Mouse (Mus musculus) forebrain, embryonic 10.5 days (tissue): ENCODE results near the gene Usp22. TPM values are rescaled to one million over a fixed set of nuclear protein-coding genes. Genes with fewer than 3 reads are reported as not detected.
"Not testable (repeated sequence)": the region's sequence is repeated elsewhere in the genome, so short reads cannot be mapped to it uniquely, and the experiment has no call there.

Experiments used
- DNase-seq: peaks from one replicate; pipeline ENCODE4 v3.0.0-alpha.2; 2017; ENCODE audit warnings: low spot score; ENCODE audit errors: extremely low spot score
- H3K27ac ChIP-seq: fragments of 300-500 bp; sonication (generic); 2 replicates; pipeline ENCODE4 v1.5.1; 2016; ENCODE audit warnings: mild to moderate bottlenecking
- H3K27me3 ChIP-seq: fragments of 300-500 bp; sonication (generic); 2 replicates; pipeline ENCODE4 v1.6.1; 2016; ENCODE audit warnings: mild to moderate bottlenecking; ENCODE audit not compliant: poor library complexity, severe bottlenecking
- H3K36me3 ChIP-seq: fragments of 300-500 bp; sonication (generic); replicated peaks from 2 replicates; pipeline ENCODE4 v1.6.1; 2016; ENCODE audit warnings: mild to moderate bottlenecking, moderate library complexity
- H3K4me1 ChIP-seq: fragments of 300-500 bp; sonication (generic); 2 replicates; pipeline ENCODE4 v1.6.1; 2016
- H3K4me3 ChIP-seq: fragments of 300-500 bp; sonication (generic); 2 replicates; pipeline ENCODE4 v1.5.1; 2016; ENCODE audit warnings: mild to moderate bottlenecking, moderate library complexity
- H3K9me3 ChIP-seq: fragments of 300-500 bp; sonication (generic); 2 replicates; pipeline ENCODE4 v1.6.1; 2016; ENCODE audit warnings: mild to moderate bottlenecking, moderate library complexity
- WGBS: fragments of 180-500 bp; shearing (Covaris S2); methylation state at CpG from one replicate; pipeline ENCODE4 v1.1.7; 2016; 5-methylcytosine and 5-hydroxymethylcytosine counted together
- polyA plus RNA-seq: library from polyadenylated mRNA; unstranded; fragments of >200 nt; fragmentation: Nextera tagmentation; extraction: Ambion mirVana; gene quantifications from 2 replicates; pipeline ENCODE4 v1.2.1, GENCODE M21; 2016

Usp22 gene
- polyA plus RNA-seq, 1 experiment from 2014 or later, result 177 TPM

DNA sequence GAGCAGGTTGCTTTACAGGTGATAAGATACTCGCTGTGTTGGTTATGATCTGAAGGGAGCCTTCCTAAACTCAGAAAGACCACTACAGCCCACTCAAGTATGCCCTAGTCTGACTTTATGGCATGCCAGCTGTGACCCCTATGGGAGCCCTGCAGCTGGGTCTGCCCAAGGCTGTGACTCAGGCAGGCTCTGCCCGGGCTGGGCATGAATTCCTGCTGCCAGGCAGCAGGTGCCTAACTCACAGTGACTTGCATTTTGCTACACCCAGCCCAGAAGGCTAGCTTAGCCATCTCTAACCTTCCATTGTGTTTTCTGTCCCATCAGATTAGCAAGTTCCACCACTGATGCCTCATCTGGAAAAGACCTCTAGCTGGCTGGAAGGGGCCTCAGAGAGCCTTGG, 28.0 kb upstream of the Usp22 start:
- no peaks in the 10 kb centered on the region for H3K36me3 ChIP-seq
- H3K27me3 ChIP-seq, result no peaks in the 10 kb centered on the region
- 0 out of 2 replicates have a peak, but pooled peaks cover 2% of the 10 kb centered on the region for H3K4me1 ChIP-seq
- H3K27ac ChIP-seq, result no peak overlapping the region
- no peak overlapping the region for H3K4me3 ChIP-seq
- no peak for DNase-seq
- H3K9me3 ChIP-seq, result no peaks in the 10 kb centered on the region
- 74% methylated on average over 2 of the region's 2 CpGs for WGBS

DNA sequence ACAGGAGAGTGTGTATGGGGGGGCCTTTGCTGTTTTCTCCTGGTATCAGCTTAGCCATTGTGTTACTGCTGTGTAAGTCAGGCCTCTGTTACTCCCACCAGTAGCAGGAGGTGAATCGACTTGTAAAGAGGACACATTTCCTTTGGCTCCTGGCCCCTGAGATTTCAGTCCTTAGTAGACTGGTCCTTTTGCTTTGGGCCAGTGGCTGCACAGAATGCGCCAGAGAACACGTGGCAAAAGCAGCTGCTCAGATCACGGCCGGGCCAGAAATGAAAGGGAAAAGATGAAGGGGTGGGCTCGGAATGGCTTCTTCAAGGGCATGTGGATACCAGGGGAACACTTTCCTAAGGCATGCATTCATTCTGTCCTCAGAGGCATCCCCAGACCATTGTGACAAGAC, 27.3 kb upstream of the Usp22 start:
- no peaks in the 10 kb centered on the region for H3K27me3 ChIP-seq
- no peaks in the 10 kb centered on the region for H3K9me3 ChIP-seq
- 81% methylated on average over 6 of the region's 6 CpGs for WGBS
- H3K27ac ChIP-seq, result no peak overlapping the region
- H3K4me3 ChIP-seq, result no peak overlapping the region
- DNase-seq, result no peak
- H3K36me3 ChIP-seq, result no peaks in the 10 kb centered on the region
- H3K4me1 ChIP-seq, result 0 out of 2 replicates have a peak, but pooled peaks cover 2% of the 10 kb centered on the region

DNA sequence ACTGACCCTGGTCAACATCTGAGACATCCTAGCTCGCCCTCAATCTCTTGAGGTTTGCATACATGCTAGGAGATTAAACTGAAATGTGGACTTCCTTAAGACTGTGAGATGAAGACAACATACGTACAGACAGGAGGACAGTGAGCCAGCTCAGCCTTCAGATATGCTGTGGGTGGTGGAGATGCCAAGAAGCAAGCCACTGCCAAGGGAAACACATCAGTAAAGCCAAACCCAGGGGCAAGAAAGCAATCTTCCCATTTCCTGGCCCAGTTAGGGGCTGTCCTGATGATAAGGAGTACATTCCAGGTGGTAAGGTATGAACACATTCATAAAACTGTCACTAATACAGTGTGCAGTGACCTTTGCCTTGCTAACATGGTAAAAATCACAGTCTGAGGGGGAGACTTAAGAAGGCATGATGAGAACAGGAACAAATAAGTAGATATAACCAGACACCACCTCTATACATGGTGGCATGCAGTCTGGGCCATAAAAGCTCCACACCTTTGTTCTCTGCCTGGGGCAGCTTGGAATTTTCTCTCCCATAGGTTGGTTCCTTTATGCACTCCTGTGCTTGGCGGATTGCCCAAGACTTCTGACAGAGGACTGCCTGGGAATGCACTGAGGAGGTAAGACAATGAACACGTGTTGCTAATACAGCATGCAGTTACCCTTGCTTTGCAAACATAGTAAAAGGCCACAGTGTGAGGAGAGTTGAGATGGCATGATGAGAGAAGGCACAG, 24.9 kb upstream of the Usp22 start:
- 86% methylated on average over 4 of the region's 4 CpGs for WGBS
- DNase-seq, result no peak
- no peaks in the 10 kb centered on the region for H3K27me3 ChIP-seq
- H3K9me3 ChIP-seq, result no peaks in the 10 kb centered on the region
- 0 out of 2 replicates have a peak, but pooled peaks cover 2% of the 10 kb centered on the region for H3K4me1 ChIP-seq
- no peaks in the 10 kb centered on the region for H3K36me3 ChIP-seq
- H3K27ac ChIP-seq, result no peak overlapping the region
- H3K4me3 ChIP-seq, result no peak overlapping the region

DNA sequence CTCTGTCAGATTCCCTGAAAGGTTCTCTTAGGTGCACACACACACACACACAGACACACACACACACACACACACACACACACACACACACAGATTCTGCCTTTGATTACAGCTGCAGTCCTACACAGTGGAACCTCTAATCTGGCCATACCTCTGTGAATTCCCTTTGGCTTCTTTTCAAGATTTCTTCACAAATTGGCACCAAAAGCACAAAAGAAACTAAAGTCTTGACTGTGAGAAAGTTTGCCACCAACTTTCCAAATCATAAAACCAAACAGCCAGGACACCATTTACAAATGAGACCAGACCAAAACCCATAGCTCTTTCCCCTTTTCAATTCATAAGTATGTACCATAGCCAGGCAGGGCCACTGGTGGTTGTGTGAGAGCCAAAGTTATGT, 23.1 kb upstream of the Usp22 start:
- Histone ChIP-seq H3K27me3 (peaks cover 9% of the 10 kb centered on the region; the same call in 1 of the 2 replicates), H3K4me3 (no peak overlapping the region), H3K27ac (no peak overlapping the region), H3K9me3 (no peaks in the 10 kb centered on the region), H3K4me1 (0 out of 2 replicates have a peak, but pooled peaks cover 2% of the 10 kb centered on the region), H3K36me3 (no peaks in the 10 kb centered on the region)
- DNase-seq, result no peak

DNA sequence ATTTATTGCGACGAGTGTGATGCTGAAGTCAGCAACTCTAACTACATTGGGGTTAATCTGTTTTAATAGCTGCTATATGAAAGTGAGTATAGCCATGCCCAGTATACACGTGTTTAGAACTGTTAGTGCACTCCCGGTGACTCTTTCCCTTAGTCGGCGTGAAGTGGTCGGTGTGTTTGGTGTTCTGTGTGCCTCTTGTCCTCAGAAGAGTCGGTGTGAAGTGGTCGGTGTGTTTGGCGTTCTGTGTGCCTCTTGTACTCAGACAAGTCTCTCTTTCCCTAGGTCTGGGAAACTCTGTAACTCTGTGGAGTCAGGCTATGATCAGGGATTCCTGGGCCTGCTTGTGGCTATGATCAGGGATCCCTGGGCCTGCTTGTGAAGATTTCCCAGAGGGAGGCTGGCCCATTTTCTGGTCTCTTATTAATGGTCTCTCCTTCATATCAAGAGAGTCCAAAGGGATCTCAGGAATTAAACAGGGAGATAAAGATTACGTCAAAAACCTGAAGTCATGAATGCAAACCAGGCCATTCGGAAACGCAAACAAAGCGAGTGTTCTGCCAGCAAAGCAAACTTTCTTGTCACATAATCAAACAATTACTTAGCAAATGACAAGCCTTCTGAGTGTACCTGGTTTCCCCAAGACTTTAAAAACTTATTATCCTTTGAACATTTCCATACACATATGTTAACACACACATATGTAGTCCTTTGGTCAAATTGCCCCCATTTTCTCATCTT, 21.9 kb upstream of the Usp22 start:
- no peak overlapping the region for H3K27ac ChIP-seq
- H3K36me3 ChIP-seq, result no peaks in the 10 kb centered on the region
- no peaks in the 10 kb centered on the region for H3K9me3 ChIP-seq
- no peaks in the 10 kb centered on the region for H3K4me1 ChIP-seq
- DNase-seq, result no peak
- no peak overlapping the region for H3K4me3 ChIP-seq
- 89% methylated on average over 14 of the region's 14 CpGs for WGBS
- H3K27me3 ChIP-seq, result peaks cover 9% of the 10 kb centered on the region; the same call in 1 of the 2 replicates

DNA sequence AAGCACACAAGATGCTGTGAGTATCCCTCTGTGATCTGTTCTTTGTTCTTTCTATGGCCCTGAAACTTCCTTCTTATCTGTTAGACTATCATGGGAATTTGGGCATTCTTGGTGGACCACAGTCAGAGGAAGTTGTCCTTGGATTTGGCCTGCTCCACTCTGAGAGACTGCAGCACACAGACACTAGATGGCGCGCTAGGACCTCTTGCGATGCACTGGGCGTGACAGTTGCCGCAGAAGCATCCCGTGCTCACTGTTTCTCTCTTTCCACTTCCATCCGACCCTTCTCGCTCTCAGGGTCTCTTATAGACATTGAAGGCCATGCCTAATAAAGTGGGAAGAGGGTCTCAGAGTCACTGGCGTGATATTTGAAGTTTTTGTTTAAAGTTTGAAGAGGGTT, 18.5 kb upstream of the Usp22 start:
- WGBS, result 18% methylated on average over 9 of the region's 9 CpGs
- peak; percentile 68 for DNase-seq

DNA sequence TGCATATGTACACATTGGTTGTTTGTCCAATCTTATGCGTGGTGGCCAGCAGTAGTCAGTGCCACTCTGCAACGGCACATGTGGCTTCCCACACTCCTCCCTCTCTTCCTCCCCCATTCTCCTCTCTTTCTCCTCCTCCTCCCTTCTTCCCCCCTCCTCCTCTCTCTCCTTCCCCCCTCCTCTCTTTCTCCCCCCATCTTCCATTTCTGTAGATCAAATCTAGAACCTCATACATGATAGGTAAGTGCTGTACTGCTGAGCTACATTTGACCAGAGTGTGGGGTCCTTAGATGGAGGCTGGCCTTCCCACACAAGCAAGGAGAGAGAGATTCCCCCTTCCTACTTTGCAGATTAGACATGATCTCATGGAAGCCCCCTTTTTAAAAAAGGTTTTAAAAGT, 17.9 kb upstream of the Usp22 start:
- no peaks in the 10 kb centered on the region for H3K4me1 ChIP-seq
- H3K4me3 ChIP-seq, result no peak overlapping the region
- 97% methylated on average over 2 of the region's 2 CpGs for WGBS
- no peaks in the 10 kb centered on the region for H3K9me3 ChIP-seq
- no peak overlapping the region for H3K27ac ChIP-seq
- peaks cover 9% of the 10 kb centered on the region; the same call in 1 of the 2 replicates for H3K27me3 ChIP-seq
- no peak for DNase-seq
- no peaks in the 10 kb centered on the region for H3K36me3 ChIP-seq

More for the DNA sequence above, 18.5 kb upstream of the Usp22 start:
- peaks cover 9% of the 10 kb centered on the region; the same call in 1 of the 2 replicates for H3K27me3 ChIP-seq
- no peak overlapping the region for H3K27ac ChIP-seq
- no peaks in the 10 kb centered on the region for H3K4me1 ChIP-seq
- H3K36me3 ChIP-seq, result no peaks in the 10 kb centered on the region
- H3K4me3 ChIP-seq, result no peak overlapping the region
- H3K9me3 ChIP-seq, result no peaks in the 10 kb centered on the region

DNA sequence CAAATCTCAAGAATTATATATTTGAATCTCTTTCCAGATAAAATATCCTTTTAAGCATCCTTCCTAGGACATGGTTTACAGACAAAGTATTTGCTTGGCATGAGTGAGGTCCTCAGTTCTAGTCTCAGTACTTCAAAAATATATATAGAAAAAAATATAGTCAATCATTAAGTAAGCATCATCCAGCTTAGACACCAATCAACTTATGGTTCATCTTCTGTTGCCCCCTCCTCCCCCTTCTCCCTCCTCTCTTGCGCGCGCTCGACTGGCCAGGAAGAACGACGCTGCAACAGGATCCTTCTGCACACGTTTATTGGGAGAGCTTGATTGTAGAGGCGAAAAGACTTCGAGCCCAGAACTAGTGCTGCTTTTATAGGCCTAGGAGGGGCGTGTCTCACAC, 17.3 kb upstream of the Usp22 start:
- DNase-seq, H3K4me1 ChIP-seq, H3K27me3 ChIP-seq, H3K9me3 ChIP-seq, H3K36me3 ChIP-seq, H3K4me3 ChIP-seq, H3K27ac ChIP-seq: not testable (repeated sequence)
- 93% methylated on average over 9 of the region's 10 CpGs for WGBS

DNA sequence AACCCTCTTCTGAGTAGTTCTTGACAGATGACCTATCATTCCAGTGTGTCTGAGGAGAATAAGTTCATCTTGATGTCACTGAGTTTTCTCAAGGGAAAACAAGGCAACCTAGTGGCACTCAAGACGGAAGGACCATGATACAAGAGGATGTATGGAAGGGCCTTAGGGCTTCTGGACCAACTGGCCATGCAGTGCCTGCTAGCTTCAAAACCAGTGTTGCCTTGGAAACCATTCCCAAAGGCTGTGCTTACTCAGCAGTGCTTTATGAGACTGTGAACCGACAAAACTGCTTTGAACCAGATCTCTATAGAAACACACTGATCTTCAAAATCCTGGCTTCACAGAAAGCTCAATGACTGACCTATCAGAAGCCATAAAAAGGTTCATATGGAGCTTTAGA, 15.9 kb upstream of the Usp22 start:
- Histone ChIP-seq H3K27ac (no peak overlapping the region), H3K9me3 (no peaks in the 10 kb centered on the region), H3K4me3 (no peak overlapping the region), H3K27me3 (peaks cover 9% of the 10 kb centered on the region; the same call in 1 of the 2 replicates), H3K36me3 (no peaks in the 10 kb centered on the region), H3K4me1 (no peaks in the 10 kb centered on the region)
- DNase-seq, result no peak
- WGBS, result 79% methylated on average over 2 of the region's 2 CpGs

DNA sequence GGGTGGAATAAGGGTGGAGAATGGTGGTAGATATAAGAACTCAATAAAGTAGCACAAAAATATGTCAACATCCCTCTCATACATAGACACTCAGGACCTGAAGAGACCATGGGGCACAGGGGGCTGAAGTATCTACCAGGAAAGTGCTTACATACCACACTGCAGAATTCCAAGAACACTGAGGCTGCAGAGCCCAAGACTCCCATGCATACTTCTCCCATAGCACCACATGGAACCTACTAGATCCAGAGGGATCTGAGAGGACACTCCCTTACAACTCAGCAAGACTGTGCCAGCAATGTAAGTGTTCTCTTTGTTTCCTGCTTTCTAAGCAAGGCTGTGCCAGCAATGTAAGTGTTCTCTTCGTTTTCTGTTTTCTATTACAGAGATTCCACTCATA, 9.0 kb upstream of the Usp22 start:
- Histone ChIP-seq H3K4me3 (no peak overlapping the region), H3K36me3 (no peaks in the 10 kb centered on the region), H3K27ac (no peak overlapping the region), H3K27me3 (no peaks in the 10 kb centered on the region), H3K4me1 (0 out of 2 replicates have a peak, but pooled peaks cover 3% of the 10 kb centered on the region), H3K9me3 (no peaks in the 10 kb centered on the region)
- 82% methylated on average over 1 of the region's 1 CpGs for WGBS
- no peak for DNase-seq

DNA sequence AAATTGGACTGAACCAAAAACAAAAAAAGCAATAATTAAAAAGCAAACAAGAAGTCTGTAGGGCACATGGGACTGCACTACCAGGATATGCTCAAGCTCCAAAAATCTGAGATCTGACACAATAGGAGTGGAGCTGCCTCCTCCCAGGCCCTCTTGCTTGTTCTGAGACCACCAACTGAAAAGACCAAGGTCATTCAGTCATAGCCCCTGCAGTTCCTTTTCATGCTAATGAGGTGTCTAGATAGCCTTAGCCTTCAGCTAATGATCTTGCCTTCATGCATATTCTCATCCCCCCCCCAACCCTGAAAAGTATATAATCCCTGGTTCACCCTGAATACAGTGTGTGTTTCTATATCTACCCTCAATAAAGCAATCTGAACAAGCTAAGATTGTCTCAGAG, 6.8 kb upstream of the Usp22 start:
- H3K4me1 ChIP-seq, result 0 out of 2 replicates have a peak, but pooled peaks cover 3% of the 10 kb centered on the region
- H3K27ac ChIP-seq, result no peak overlapping the region
- no peaks in the 10 kb centered on the region for H3K9me3 ChIP-seq
- no peaks in the 10 kb centered on the region for H3K36me3 ChIP-seq
- DNase-seq, result no peak
- H3K4me3 ChIP-seq, result no peak overlapping the region
- H3K27me3 ChIP-seq, result no peaks in the 10 kb centered on the region

DNA sequence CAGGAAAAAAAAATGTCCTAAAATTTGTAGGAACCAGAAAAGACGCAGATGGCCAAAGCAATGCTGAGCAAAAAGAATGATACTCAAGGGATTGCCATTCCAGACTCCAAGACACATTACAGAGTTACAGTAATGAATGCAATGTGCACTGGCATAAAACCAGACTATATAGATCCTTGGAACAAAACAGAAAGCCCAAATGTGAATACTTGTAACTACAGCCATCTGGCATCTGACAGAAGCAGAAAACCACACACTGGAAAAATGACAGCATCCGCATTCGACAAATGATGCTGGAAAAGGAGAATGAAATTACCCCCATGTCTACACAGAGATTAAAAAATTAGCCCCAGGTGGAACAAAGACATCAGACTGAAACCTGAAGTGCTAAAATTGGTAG, 5.5 kb upstream of the Usp22 start:
- H3K4me1 ChIP-seq, result peaks cover 9% of the 10 kb centered on the region
- no peaks in the 10 kb centered on the region for H3K27me3 ChIP-seq
- no peaks in the 10 kb centered on the region for H3K36me3 ChIP-seq
- no peak overlapping the region for H3K27ac ChIP-seq
- DNase-seq, result no peak
- no peaks in the 10 kb centered on the region for H3K9me3 ChIP-seq
- 90% methylated on average over 3 of the region's 3 CpGs for WGBS
- no peak overlapping the region for H3K4me3 ChIP-seq

DNA sequence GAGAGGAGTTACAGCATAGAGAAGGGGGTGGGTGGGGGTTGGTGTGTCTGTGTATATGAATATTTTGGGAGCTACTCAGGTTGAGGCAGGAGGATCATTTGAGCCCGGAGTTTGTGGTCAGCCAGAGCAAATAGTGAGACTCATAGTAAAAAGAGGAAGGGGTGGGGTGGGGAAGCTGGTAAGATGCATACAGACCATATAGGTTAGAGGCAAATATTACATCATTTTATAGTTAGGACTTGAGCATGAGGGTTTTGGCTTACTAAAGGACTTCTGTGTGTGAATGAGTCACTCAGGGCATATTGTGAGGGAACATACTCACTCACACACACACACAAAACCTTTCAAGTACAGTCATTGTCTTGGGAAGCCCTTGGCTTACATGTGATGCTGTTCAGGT, 1.5 kb upstream of the Usp22 start:
- peaks cover 30% of the 10 kb centered on the region for H3K4me1 ChIP-seq
- no peak overlapping the region for H3K4me3 ChIP-seq
- H3K27ac ChIP-seq, result no peak overlapping the region
- H3K9me3 ChIP-seq, result no peaks in the 10 kb centered on the region
- DNase-seq, result no peak
- H3K27me3 ChIP-seq, result no peaks in the 10 kb centered on the region
- H3K36me3 ChIP-seq, result peaks cover 11% of the 10 kb centered on the region
- WGBS, result 93% methylated on average over 1 of the region's 1 CpGs
